Mouse (Mus musculus): ENCODE data around the gene Cdh4. TPM values are rescaled to one million over a fixed set of nuclear protein-coding genes. Genes with fewer than 3 reads are reported as not detected.

Gene Cdh4
- polyA plus RNA-seq, 1 experiment from 2014 or later: 8.8 TPM

DNA sequence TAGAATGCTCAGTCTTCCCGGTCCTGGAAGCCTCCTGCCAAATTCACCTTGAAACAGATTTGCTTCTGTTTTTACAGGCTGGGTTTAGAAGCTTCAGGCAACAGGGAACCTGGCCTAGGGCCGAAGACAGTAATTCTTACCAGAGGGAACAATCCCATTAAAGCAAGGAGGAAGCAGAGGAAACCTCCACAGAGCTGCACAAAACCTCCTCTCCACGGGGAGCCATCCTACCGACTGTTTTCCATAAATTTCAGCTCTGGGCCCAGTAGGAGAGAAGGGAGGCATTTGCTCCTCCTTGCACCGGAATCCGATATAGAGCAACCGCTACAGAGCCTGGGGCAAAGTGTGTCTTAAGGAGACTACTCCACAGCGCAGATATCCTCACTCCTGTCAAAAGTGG lies 79.9 kb downstream of the Cdh4 start:
- no peak overlapping the region for H3K4me3 ChIP-seq
- no peak overlapping the region for H3K9ac ChIP-seq
- H3K4me1 ChIP-seq: peaks cover 41% of the 10 kb centered on the region
- no peaks in the 10 kb centered on the region for H3K9me3 ChIP-seq
- no peak overlapping the region for H3K4me2 ChIP-seq
- ATAC-seq (ENCODE audit: insufficient number of reproducible peaks, low FRiP score, low TSS enrichment, low read depth): no peak
- peaks cover 4% of the 10 kb centered on the region for H3K27me3 ChIP-seq
- WGBS: 8% methylated on average over 8 of the region's 8 CpGs
- H3K27ac ChIP-seq: peak overlapping the region; percentile 57
- no peaks in the 10 kb centered on the region for H3K36me3 ChIP-seq

GRCm38 (mm10) chr2:179526976-179527375 lies 84.7 kb downstream of the Cdh4 start:
- WGBS: 69% methylated on average over 7 of the region's 7 CpGs
- peaks cover 23% of the 10 kb centered on the region for H3K4me1 ChIP-seq
- H3K9me3 ChIP-seq: no peaks in the 10 kb centered on the region
- no peaks in the 10 kb centered on the region for H3K36me3 ChIP-seq
- ATAC-seq (ENCODE audit: insufficient number of reproducible peaks, low FRiP score, low TSS enrichment, low read depth): no peak
- no peak overlapping the region for H3K4me2 ChIP-seq
- no peak overlapping the region for H3K27ac ChIP-seq
- H3K9ac ChIP-seq: no peak overlapping the region
- peaks cover 4% of the 10 kb centered on the region for H3K27me3 ChIP-seq
- H3K4me3 ChIP-seq: no peak overlapping the region

GRCm38 (mm10) chr2:179530436-179531040 lies 88.3 kb downstream of the Cdh4 start:
- no peaks in the 10 kb centered on the region for H3K9me3 ChIP-seq
- peaks cover 4% of the 10 kb centered on the region; the same call in 1 of the 2 replicates for H3K4me1 ChIP-seq
- H3K4me2 ChIP-seq: no peak overlapping the region
- no peak overlapping the region for H3K9ac ChIP-seq
- ATAC-seq (ENCODE audit: insufficient number of reproducible peaks, low FRiP score, low TSS enrichment, low read depth): no peak
- H3K27ac ChIP-seq: no peak overlapping the region
- H3K27me3 ChIP-seq: no peaks in the 10 kb centered on the region
- WGBS: 53% methylated on average over 7 of the region's 7 CpGs
- H3K36me3 ChIP-seq: no peaks in the 10 kb centered on the region
- H3K4me3 ChIP-seq: no peak overlapping the region

DNA sequence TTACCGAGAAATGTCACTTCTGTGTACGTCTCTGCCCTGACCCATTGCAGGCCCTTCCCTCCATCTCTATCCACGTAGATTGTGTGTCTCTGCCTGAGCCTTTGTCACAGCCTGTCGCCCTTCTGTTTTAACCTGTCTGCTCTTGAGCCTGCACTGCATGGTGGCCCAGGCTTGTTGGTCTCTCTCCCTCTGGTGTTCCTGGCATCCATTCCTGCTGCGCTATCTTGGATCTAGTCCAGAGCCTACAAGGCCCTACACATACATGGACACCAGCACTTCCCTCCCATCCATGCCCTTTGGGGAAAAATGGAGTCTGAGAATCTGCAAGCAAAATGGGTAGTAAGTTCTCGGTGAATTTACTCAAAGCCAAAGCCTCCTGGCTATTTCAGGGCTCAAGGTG lies 91.0 kb downstream of the Cdh4 start:
- H3K27ac ChIP-seq: no peak overlapping the region

GRCm38 (mm10) chr2:179533881-179534280 lies 91.7 kb downstream of the Cdh4 start:
- Histone ChIP-seq H3K36me3 (no peaks in the 10 kb centered on the region), H3K4me1 (peaks cover 13% of the 10 kb centered on the region), H3K9ac (no peak overlapping the region), H3K9me3 (no peaks in the 10 kb centered on the region), H3K4me3 (no peak overlapping the region), H3K27ac (no peak overlapping the region), H3K27me3 (no peaks in the 10 kb centered on the region), H3K4me2 (no peak overlapping the region)
- no peak for ATAC-seq (ENCODE audit: insufficient number of reproducible peaks, low FRiP score, low TSS enrichment, low read depth)
- 82% methylated on average over 2 of the region's 2 CpGs for WGBS

More for the DNA sequence above, 91.0 kb downstream of the Cdh4 start:
- H3K36me3 ChIP-seq: no peaks in the 10 kb centered on the region
- H3K9me3 ChIP-seq: no peaks in the 10 kb centered on the region
- H3K4me1 ChIP-seq: peaks cover 13% of the 10 kb centered on the region
- H3K27me3 ChIP-seq: no peaks in the 10 kb centered on the region
- H3K4me3 ChIP-seq: no peak overlapping the region
- no peak overlapping the region for H3K4me2 ChIP-seq
- 81% methylated on average over 6 of the region's 6 CpGs for WGBS
- ATAC-seq (ENCODE audit: insufficient number of reproducible peaks, low FRiP score, low TSS enrichment, low read depth): no peak
- H3K9ac ChIP-seq: no peak overlapping the region

DNA sequence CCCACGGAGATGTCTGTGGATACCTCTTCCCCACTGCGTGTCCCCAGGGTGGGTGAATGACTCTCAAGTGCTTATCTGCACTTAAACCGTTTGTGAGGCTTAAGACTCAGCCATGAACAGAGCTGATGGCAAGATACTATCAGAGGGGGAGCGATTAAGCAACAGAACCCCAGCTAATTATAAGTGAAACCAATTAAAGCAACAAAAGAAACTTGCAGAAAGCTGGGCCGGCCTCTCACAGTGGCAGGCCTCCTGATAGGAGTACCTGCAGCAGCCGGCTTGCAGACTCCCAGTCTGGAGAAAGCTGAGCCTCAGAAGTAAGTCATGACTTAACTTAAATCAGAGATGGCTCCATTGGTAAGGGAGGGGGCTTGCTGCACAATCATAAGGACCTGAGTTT lies 93.0 kb downstream of the Cdh4 start:
- Histone ChIP-seq H3K4me2 (no peak overlapping the region), H3K27me3 (no peaks in the 10 kb centered on the region), H3K9me3 (no peaks in the 10 kb centered on the region), H3K9ac (no peak overlapping the region), H3K4me3 (no peak overlapping the region), H3K27ac (no peak overlapping the region), H3K4me1 (peaks cover 13% of the 10 kb centered on the region), H3K36me3 (no peaks in the 10 kb centered on the region)
- no peak for ATAC-seq (ENCODE audit: insufficient number of reproducible peaks, low FRiP score, low TSS enrichment, low read depth)
- WGBS: 24% methylated on average over 6 of the region's 6 CpGs

DNA sequence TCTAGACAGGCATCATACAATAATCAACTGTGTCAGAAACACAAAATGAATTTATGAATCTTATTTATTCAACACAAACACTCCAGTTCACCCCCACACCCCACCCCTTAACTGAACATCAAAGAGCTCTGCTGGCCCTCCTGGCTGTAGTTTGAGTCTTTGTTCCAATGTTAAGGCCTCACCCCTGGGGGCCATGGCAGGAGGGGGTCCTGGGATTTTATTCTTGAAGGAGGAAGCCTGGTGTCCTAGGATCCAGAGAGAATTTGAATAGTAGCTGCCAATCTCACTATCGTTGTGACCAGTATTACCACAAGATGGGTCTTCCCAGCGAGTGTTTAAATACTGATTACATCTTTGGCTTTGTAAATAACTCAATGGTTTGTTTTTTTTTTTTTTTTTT lies 94.5 kb downstream of the Cdh4 start:
- no peak overlapping the region for H3K27ac ChIP-seq
- no peaks in the 10 kb centered on the region for H3K36me3 ChIP-seq
- H3K27me3 ChIP-seq: no peaks in the 10 kb centered on the region
- no peak overlapping the region for H3K4me3 ChIP-seq
- H3K4me2 ChIP-seq: no peak overlapping the region
- 26% methylated on average over 2 of the region's 2 CpGs for WGBS
- ATAC-seq (ENCODE audit: insufficient number of reproducible peaks, low FRiP score, low TSS enrichment, low read depth): no peak
- H3K9me3 ChIP-seq: no peaks in the 10 kb centered on the region
- peaks cover 10% of the 10 kb centered on the region for H3K4me1 ChIP-seq
- no peak overlapping the region for H3K9ac ChIP-seq

DNA sequence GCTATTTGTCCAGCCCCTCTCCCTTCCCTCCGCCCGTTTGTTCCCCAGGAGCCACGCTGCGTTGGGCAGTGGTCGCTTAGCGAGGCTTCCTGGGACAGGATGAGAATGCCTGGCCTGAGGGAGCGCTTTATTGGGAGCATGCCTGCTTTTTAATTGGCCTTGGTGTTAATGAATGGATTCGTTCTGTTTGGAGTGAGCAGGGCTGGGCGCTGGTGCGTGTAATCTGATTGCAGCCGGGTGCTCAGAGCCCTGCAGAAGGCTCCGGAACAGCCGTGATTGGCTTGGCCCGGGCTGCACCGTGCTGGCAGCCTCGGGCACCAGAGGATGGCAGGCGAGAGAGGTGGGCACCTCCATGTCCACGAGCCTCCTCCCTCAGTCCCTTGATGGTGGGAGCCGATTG lies 95.2 kb downstream of the Cdh4 start:
- H3K9me3 ChIP-seq: no peaks in the 10 kb centered on the region
- no peak overlapping the region for H3K4me3 ChIP-seq
- H3K36me3 ChIP-seq: no peaks in the 10 kb centered on the region
- no peak overlapping the region for H3K9ac ChIP-seq
- no peak overlapping the region for H3K4me2 ChIP-seq
- ATAC-seq (ENCODE audit: insufficient number of reproducible peaks, low FRiP score, low TSS enrichment, low read depth): no peak
- H3K27ac ChIP-seq: no peak overlapping the region
- H3K4me1 ChIP-seq: peaks cover 10% of the 10 kb centered on the region
- WGBS: 9% methylated on average over 19 of the region's 19 CpGs
- no peaks in the 10 kb centered on the region for H3K27me3 ChIP-seq

DNA sequence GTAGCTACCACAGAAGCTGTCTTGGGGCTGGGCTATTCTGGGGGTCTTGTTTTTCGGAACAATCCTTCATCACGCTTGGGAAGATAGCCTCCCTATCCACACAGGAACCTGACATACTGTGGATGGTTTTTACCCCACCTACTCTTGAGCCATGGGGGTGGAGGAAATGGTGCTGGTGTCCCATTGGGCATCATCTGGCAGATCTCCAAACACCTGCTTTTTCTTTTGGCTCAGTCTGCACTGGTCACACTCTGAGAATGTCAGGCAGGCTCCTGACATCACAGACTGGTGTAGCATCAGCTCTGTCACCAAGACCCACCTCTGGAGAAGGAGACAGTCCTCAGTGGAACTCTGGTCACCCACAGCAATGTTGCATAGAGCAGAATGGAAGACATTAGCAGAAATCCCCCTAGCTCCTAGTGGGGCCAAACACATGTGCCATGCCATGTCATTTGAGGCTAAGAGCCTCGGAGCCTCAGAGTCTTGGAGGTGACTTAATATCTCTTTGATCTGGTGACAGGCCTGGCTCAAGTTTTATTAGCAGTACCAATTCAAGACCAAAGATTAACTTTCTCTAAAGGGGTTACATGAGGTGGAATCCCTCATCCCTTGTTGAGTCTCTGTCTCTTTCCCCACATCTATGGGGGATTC lies 95.7 kb downstream of the Cdh4 start:
- H3K4me3 ChIP-seq: no peak overlapping the region
- H3K27me3 ChIP-seq: no peaks in the 10 kb centered on the region
- no peaks in the 10 kb centered on the region for H3K36me3 ChIP-seq
- no peak overlapping the region for H3K9ac ChIP-seq
- H3K4me2 ChIP-seq: no peak overlapping the region
- no peaks in the 10 kb centered on the region for H3K9me3 ChIP-seq
- H3K4me1 ChIP-seq: peaks cover 10% of the 10 kb centered on the region
- no peak overlapping the region for H3K27ac ChIP-seq
- ATAC-seq (ENCODE audit: insufficient number of reproducible peaks, low FRiP score, low TSS enrichment, low read depth): no peak
- 35% methylated on average over 3 of the region's 3 CpGs for WGBS

GRCm38 (mm10) chr2:179538535-179538934 lies 96.3 kb downstream of the Cdh4 start:
- Histone ChIP-seq H3K36me3 (no peaks in the 10 kb centered on the region), H3K27ac (no peak overlapping the region), H3K4me2 (no peak overlapping the region), H3K4me1 (peaks cover 10% of the 10 kb centered on the region), H3K4me3 (no peak overlapping the region), H3K9me3 (no peaks in the 10 kb centered on the region), H3K9ac (no peak overlapping the region), H3K27me3 (no peaks in the 10 kb centered on the region)
- no peak for ATAC-seq (ENCODE audit: insufficient number of reproducible peaks, low FRiP score, low TSS enrichment, low read depth)
- WGBS: 47% methylated on average over 4 of the region's 4 CpGs

- WGBS: 36% methylated on average over 9 of the region's 9 CpGs
- ATAC-seq (ENCODE audit: insufficient number of reproducible peaks, low FRiP score, low TSS enrichment, low read depth): no peak
These were observed 97.5 kb downstream of the Cdh4 start for GRCm38 (mm10) chr2:179539532-179540245.

GRCm38 (mm10) chr2:179541096-179541495 lies 98.9 kb downstream of the Cdh4 start:
- Histone ChIP-seq H3K4me3 (no peak overlapping the region), H3K9ac (no peak overlapping the region), H3K27ac (no peak overlapping the region), H3K36me3 (no peaks in the 10 kb centered on the region), H3K4me1 (peaks cover 10% of the 10 kb centered on the region), H3K4me2 (no peak overlapping the region), H3K9me3 (no peaks in the 10 kb centered on the region), H3K27me3 (no peaks in the 10 kb centered on the region)
- WGBS: 95% methylated on average over 4 of the region's 4 CpGs
- ATAC-seq (ENCODE audit: insufficient number of reproducible peaks, low FRiP score, low TSS enrichment, low read depth): no peak

More at GRCm38 (mm10) chr2:179539532-179540245, 97.5 kb downstream of the Cdh4 start:
- Histone ChIP-seq H3K9me3 (no peaks in the 10 kb centered on the region), H3K27me3 (no peaks in the 10 kb centered on the region), H3K9ac (no peak overlapping the region), H3K4me3 (no peak overlapping the region), H3K36me3 (no peaks in the 10 kb centered on the region), H3K4me2 (no peak overlapping the region), H3K4me1 (peaks cover 10% of the 10 kb centered on the region), H3K27ac (no peak overlapping the region)
